Mouse (Mus musculus) midbrain, embryonic 12.5 days (tissue): Measurements from ENCODE around the gene Swap70. TPM values are rescaled to one million over a fixed set of nuclear protein-coding genes. Genes with fewer than 3 reads are reported as not detected.

Experiments
- ATAC-seq: fragments of 200-750 bp; cut with Nextera tagmentation; 2 replicates; pipeline ENCODE4 v1.8.0; 2017; ENCODE audit warnings: low read depth, moderate TSS enrichment, moderate library complexity; ENCODE audit not compliant: low FRiP score
- H3K27ac ChIP-seq: fragments of 300-500 bp; sonication (generic); replicated peaks from 2 replicates; pipeline ENCODE4 v1.5.1; 2016; ENCODE audit warnings: mild to moderate bottlenecking
- H3K27me3 ChIP-seq: fragments of 300-500 bp; sonication (generic); 2 replicates; pipeline ENCODE4 v1.6.1; 2016; ENCODE audit warnings: mild to moderate bottlenecking
- H3K36me3 ChIP-seq: fragments of 300-500 bp; sonication (generic); 2 replicates; pipeline ENCODE4 v1.6.1; 2016
- H3K4me1 ChIP-seq: fragments of 300-500 bp; sonication (generic); 2 replicates; pipeline ENCODE4 v1.6.1; 2016
- H3K4me2 ChIP-seq: fragments of 300-500 bp; sonication (generic); replicated peaks from 2 replicates; pipeline ENCODE4 v1.6.1; 2016; ENCODE audit warnings: mild to moderate bottlenecking, moderate library complexity
- H3K4me3 ChIP-seq: fragments of 300-500 bp; sonication (generic); 2 replicates; pipeline ENCODE4 v1.5.1; 2016; ENCODE audit warnings: mild to moderate bottlenecking
- H3K9ac ChIP-seq: fragments of 300-500 bp; sonication (generic); replicated peaks from 2 replicates; pipeline ENCODE4 v1.6.1; 2016; ENCODE audit warnings: mild to moderate bottlenecking, moderate library complexity
- H3K9me3 ChIP-seq: fragments of 300-500 bp; sonication (generic); 2 replicates; pipeline ENCODE4 v1.6.1; 2016; ENCODE audit warnings: mild to moderate bottlenecking
- WGBS: fragments of 180-500 bp; shearing (Covaris S2); methylation state at CpG from one replicate; pipeline ENCODE4 v1.1.7; 2016; 5-methylcytosine and 5-hydroxymethylcytosine counted together
- polyA plus RNA-seq: library from polyadenylated mRNA; unstranded; fragments of >200 nt; fragmentation: Nextera tagmentation; extraction: Ambion mirVana; gene quantifications from 2 replicates; pipeline ENCODE4 v1.2.1, GENCODE M21; 2016

The Swap70 gene
- polyA plus RNA-seq, 1 experiment from 2014 or later = 19.2 TPM

DNA sequence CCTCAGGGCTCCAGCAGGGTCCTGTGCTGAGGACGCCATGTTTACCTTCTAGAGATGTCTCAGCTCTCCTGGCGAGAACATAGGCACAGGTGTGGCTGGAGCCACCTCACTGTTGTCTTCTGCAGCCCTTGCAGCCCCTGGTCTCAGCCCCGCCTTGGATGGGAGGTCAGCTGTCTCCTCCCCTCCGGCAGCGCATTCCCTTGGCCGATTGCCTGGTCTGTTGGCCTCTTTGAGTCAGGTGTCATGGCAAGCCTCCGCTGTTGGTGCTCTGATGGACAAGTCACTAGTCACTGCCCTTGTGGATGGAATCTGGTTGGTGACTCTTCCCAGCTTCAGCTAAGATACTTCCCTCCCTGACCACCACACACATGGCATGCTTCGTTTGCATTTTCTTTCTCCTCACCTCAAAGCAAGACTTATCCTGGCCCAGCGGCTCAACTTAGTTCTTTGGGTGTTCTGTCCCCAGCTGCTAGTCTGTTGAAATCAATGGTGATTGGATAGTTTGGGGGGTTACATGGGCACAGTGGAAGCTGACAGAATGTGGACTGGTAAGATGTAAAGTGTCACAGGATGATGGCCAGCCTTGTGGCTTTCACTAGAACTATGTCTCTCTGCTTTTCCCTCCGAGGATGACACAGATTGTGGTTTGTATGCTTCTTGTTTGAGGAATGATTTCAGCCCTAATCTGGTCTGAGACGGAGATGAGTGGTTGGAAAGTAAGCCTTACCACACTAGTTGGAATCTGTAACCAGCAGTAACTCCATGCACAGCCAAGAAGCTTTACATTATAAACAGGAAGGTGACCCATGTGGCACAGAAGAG, 60.1 kb downstream of the Swap70 start:
- WGBS = 89% methylated on average over 11 of the region's 11 CpGs
- no peak for ATAC-seq
- H3K36me3 ChIP-seq = peaks cover 19% of the 10 kb centered on the region

GRCm38 (mm10) chr7:110282797-110283196, 61.3 kb downstream of the Swap70 start:
- no peak overlapping the region for H3K4me2 ChIP-seq
- H3K4me1 ChIP-seq = 0 out of 2 replicates have a peak, but pooled peaks cover 3% of the 10 kb centered on the region
- WGBS = 85% methylated on average over 11 of the region's 11 CpGs
- no peak overlapping the region for H3K9ac ChIP-seq
- no peak for ATAC-seq
- no peaks in the 10 kb centered on the region for H3K27me3 ChIP-seq
- no peak overlapping the region for H3K4me3 ChIP-seq
- no peak overlapping the region for H3K27ac ChIP-seq
- H3K9me3 ChIP-seq = no peaks in the 10 kb centered on the region
- peaks cover 19% of the 10 kb centered on the region for H3K36me3 ChIP-seq

More for the DNA sequence above, 60.1 kb downstream of the Swap70 start:
- no peak overlapping the region for H3K27ac ChIP-seq
- H3K4me1 ChIP-seq = no peaks in the 10 kb centered on the region
- no peak overlapping the region for H3K4me2 ChIP-seq
- no peaks in the 10 kb centered on the region for H3K9me3 ChIP-seq
- H3K27me3 ChIP-seq = no peaks in the 10 kb centered on the region
- no peak overlapping the region for H3K4me3 ChIP-seq
- H3K9ac ChIP-seq = no peak overlapping the region

DNA sequence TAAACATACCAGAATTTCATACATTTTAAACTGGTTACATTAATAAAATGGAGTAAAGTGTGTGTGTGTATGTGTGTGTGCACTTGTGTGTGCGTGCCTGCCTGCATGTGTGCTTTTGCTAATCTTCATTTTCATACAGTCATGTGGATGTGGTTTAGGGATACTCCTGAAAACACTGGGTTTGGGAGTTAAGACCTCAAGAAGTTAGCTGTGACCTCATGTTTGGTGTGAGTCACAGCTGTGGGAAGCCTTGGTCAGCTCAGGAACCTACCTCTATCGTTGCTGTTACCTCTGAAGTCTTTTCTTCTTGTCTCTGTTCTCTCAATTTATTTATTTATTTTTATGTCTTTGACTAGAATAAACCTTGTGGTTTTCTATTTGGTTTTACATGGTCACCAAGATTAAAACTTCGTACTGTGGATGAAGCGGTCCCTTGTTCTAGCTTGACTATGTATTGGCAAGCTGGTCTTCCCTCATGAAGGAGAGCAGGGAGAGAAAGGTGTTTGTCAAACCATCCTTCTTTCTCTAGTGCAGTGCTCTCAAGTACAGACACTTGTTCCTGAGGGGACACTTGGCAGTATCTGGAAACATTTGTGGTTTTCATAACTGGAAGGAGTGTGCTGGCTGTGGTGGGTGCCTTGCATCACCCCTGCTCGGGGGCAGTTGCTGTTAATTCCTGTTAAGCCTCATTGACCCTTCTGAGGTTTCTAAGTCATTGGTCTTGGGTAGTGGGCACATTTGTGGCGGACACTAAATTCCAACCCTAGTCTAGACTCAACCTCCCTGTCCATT, 62.2 kb downstream of the Swap70 start:
- H3K27me3 ChIP-seq = no peaks in the 10 kb centered on the region
- H3K4me1 ChIP-seq = 0 out of 2 replicates have a peak, but pooled peaks cover 3% of the 10 kb centered on the region
- 91% methylated on average over 6 of the region's 6 CpGs for WGBS
- no peak overlapping the region for H3K27ac ChIP-seq
- no peak overlapping the region for H3K4me3 ChIP-seq
- H3K9me3 ChIP-seq = no peaks in the 10 kb centered on the region
- H3K4me2 ChIP-seq = no peak overlapping the region
- no peak for ATAC-seq
- H3K9ac ChIP-seq = no peak overlapping the region
- peaks cover 19% of the 10 kb centered on the region for H3K36me3 ChIP-seq

GRCm38 (mm10) chr7:110285076-110285848, 63.8 kb downstream of the Swap70 start:
- no peak for ATAC-seq
- no peaks in the 10 kb centered on the region for H3K27me3 ChIP-seq
- H3K4me3 ChIP-seq = no peak overlapping the region
- H3K9ac ChIP-seq = no peak overlapping the region
- 91% methylated on average over 12 of the region's 12 CpGs for WGBS
- H3K27ac ChIP-seq = no peak overlapping the region
- no peaks in the 10 kb centered on the region for H3K9me3 ChIP-seq
- H3K36me3 ChIP-seq = peaks cover 10% of the 10 kb centered on the region; the same call in 1 of the 2 replicates
- 0 out of 2 replicates have a peak, but pooled peaks cover 3% of the 10 kb centered on the region for H3K4me1 ChIP-seq
- H3K4me2 ChIP-seq = no peak overlapping the region

DNA sequence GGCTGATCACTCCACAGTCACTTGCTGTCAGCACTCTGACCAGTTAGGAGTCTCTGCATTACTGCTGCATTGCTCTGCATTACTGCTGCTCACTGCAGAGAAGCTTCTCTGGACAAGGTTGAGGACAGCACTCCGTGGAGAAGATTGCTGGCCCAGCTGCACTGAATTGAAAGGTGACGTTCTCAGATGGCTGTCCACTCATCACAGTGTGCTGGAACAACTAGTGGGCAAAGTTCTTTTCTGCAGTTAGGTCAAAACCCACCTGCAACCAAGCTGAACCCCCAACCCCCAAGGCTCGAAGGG, 64.3 kb downstream of the Swap70 start:
- 81% methylated on average over 3 of the region's 3 CpGs for WGBS
- ATAC-seq = no peak

GRCm38 (mm10) chr7:110286198-110286732, 64.8 kb downstream of the Swap70 start:
- Histone ChIP-seq H3K9me3 (no peaks in the 10 kb centered on the region), H3K4me3 (no peak overlapping the region), H3K36me3 (peaks cover 5% of the 10 kb centered on the region; the same call in 1 of the 2 replicates), H3K27ac (no peak overlapping the region), H3K9ac (no peak overlapping the region), H3K4me1 (0 out of 2 replicates have a peak, but pooled peaks cover 3% of the 10 kb centered on the region), H3K4me2 (no peak overlapping the region), H3K27me3 (no peaks in the 10 kb centered on the region)
- WGBS = 78% methylated on average over 8 of the region's 8 CpGs
- ATAC-seq = no peak

More for the DNA sequence above, 64.3 kb downstream of the Swap70 start:
- Histone ChIP-seq H3K9me3 (no peaks in the 10 kb centered on the region), H3K9ac (0 out of 2 replicates have a peak overlapping the region, but pooled peaks have one; percentile 6), H3K4me1 (0 out of 2 replicates have a peak, but pooled peaks cover 3% of the 10 kb centered on the region), H3K4me3 (no peak overlapping the region), H3K4me2 (no peak overlapping the region), H3K27me3 (no peaks in the 10 kb centered on the region), H3K27ac (no peak overlapping the region), H3K36me3 (peaks cover 8% of the 10 kb centered on the region; the same call in 1 of the 2 replicates)

- no peak overlapping the region for H3K27ac ChIP-seq
- H3K4me1 ChIP-seq = 0 out of 2 replicates have a peak, but pooled peaks cover 3% of the 10 kb centered on the region
- no peaks in the 10 kb centered on the region for H3K36me3 ChIP-seq
- WGBS = 9% methylated on average over 12 of the region's 12 CpGs
- H3K4me2 ChIP-seq = no peak overlapping the region
- H3K9me3 ChIP-seq = no peaks in the 10 kb centered on the region
- peak; percentile 81 for ATAC-seq
- H3K9ac ChIP-seq = no peak overlapping the region
- H3K4me3 ChIP-seq = no peak overlapping the region
- no peaks in the 10 kb centered on the region for H3K27me3 ChIP-seq
Observed at GRCm38 (mm10) chr7:110286838-110287475, 65.4 kb downstream of the Swap70 start.

GRCm38 (mm10) chr7:110287476-110288071, 66.1 kb downstream of the Swap70 start:
- WGBS = 65% methylated on average over 8 of the region's 8 CpGs
- no peak for ATAC-seq
- H3K27ac ChIP-seq = no peak overlapping the region

DNA sequence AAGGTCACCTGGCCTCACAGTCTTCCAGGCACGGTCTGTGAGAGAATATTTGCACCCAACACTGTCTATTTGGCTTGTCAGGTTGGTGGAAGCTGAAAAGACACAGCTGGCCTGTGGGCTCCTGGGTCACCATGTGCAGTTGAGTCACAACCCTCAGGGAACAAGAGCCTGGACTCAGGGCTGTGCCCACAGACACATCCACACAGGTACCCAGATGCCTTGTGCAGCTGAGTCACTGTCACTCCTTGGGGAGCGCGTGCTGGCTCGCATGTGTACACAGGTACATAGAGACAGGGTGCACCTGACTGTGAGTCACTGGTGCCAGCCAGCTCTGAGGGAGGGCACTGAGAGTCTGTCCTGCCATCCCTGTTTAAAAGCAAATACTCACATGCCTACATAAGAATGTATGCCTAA, 66.7 kb downstream of the Swap70 start:
- H3K27me3 ChIP-seq = no peaks in the 10 kb centered on the region
- H3K9ac ChIP-seq = no peak overlapping the region
- no peaks in the 10 kb centered on the region for H3K9me3 ChIP-seq
- 96% methylated on average over 4 of the region's 4 CpGs for WGBS
- H3K27ac ChIP-seq = no peak overlapping the region
- H3K36me3 ChIP-seq = no peaks in the 10 kb centered on the region
- no peak for ATAC-seq
- H3K4me3 ChIP-seq = no peak overlapping the region
- 0 out of 2 replicates have a peak, but pooled peaks cover 3% of the 10 kb centered on the region for H3K4me1 ChIP-seq
- no peak overlapping the region for H3K4me2 ChIP-seq

More at GRCm38 (mm10) chr7:110287476-110288071, 66.1 kb downstream of the Swap70 start:
- Histone ChIP-seq H3K9me3 (no peaks in the 10 kb centered on the region), H3K36me3 (no peaks in the 10 kb centered on the region), H3K9ac (no peak overlapping the region), H3K4me3 (no peak overlapping the region), H3K27me3 (no peaks in the 10 kb centered on the region), H3K4me1 (0 out of 2 replicates have a peak, but pooled peaks cover 3% of the 10 kb centered on the region), H3K4me2 (no peak overlapping the region)

DNA sequence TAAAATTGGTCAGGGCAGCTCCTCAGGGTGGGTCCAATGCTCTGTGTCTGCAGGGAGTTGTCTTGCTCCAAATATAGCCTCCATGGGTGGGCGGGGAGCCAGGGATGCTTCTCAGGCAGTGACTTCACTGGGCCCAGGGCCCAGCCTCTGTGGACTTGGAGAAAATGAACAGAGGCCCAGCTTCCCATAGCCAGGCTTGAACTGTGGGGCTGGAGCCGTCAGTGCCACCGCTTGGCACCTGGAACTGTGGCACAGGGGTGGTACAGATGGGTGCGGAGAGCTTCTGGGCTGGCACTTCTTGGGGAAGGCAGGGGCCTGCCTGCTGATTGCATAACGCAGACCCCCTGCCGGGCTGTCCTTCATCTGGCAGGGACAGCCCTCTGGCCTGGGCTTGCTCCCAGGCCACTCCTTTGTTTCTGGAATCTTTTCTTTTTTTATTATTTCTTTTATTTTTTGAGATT, 67.2 kb downstream of the Swap70 start:
- no peak overlapping the region for H3K9ac ChIP-seq
- no peak overlapping the region for H3K4me3 ChIP-seq
- H3K36me3 ChIP-seq = no peaks in the 10 kb centered on the region
- H3K9me3 ChIP-seq = no peaks in the 10 kb centered on the region
- H3K27ac ChIP-seq = no peak overlapping the region
- ATAC-seq = no peak
- 0 out of 2 replicates have a peak, but pooled peaks cover 3% of the 10 kb centered on the region for H3K4me1 ChIP-seq
- WGBS = 75% methylated on average over 6 of the region's 6 CpGs
- no peaks in the 10 kb centered on the region for H3K27me3 ChIP-seq
- H3K4me2 ChIP-seq = no peak overlapping the region
